Mouse (Mus musculus) CH12.LX (cell line): ENCODE results near the gene Maml2. TPM values are rescaled to one million over a fixed set of nuclear protein-coding genes. Genes with fewer than 3 reads are reported as not detected.

Source experiments
- DNase-seq: peaks from one replicate; pipeline ENCODE4 v3.0.0-alpha.2; 2013; ENCODE audit errors: extremely low read depth
- H3K27ac ChIP-seq: 2 replicates; pipeline ENCODE4 v1.5.1; 2012; ENCODE audit warnings: low read depth, mild to moderate bottlenecking, control low read depth, moderate library complexity; ENCODE audit not compliant: insufficient read depth
- H3K27me3 ChIP-seq: replicated peaks from 2 replicates; pipeline ENCODE3; 2012; ENCODE audit warnings: inconsistent platforms
- H3K36me3 ChIP-seq, 2 experiments: replicated peaks in 1 of 2; 2 replicates each; pipeline versions ENCODE3 to v1.6.1; 2012; ENCODE audit warnings: inconsistent platforms in 1 of 2, low read length in 1 of 2, mild to moderate bottlenecking in 1 of 2, mixed read lengths in 1 of 2, moderate library complexity in 1 of 2; ENCODE audit not compliant: control insufficient read depth in 1 of 2, insufficient read depth in 1 of 2
- H3K4me1 ChIP-seq, 2 experiments: 2 replicates each; pipeline ENCODE4 v1.6.1; 2012; ENCODE audit warnings: inconsistent platforms in 1 of 2, moderate library complexity in 1 of 2; ENCODE audit not compliant: insufficient read depth in 2 of 2, control insufficient read depth in 1 of 2
- H3K4me2 ChIP-seq: 2 replicates; pipeline ENCODE4 v1.6.1; 2012; ENCODE audit warnings: low read depth, mild to moderate bottlenecking, control low read depth; ENCODE audit not compliant: poor library complexity, insufficient read depth, severe bottlenecking
- H3K4me3 ChIP-seq, 3 experiments: fragments of 150-350 bp in 1 of 3; sonication (generic) in 1 of 3; replicated peaks in 1 of 3; 2 replicates each; pipeline versions ENCODE3 to v1.5.1; 2011 to 2012; ENCODE audit warnings: low read depth in 2 of 3, low read length in 2 of 3, mild to moderate bottlenecking in 2 of 3, moderate library complexity in 2 of 3, control low read depth in 1 of 3, improper control_type of control experiment in 1 of 3, inconsistent platforms in 1 of 3, mixed read lengths in 1 of 3; ENCODE audit not compliant: poor library complexity in 1 of 3
- H3K79me2 ChIP-seq: replicated peaks from 2 replicates; pipeline ENCODE4 v1.6.1; 2012; ENCODE audit warnings: mild to moderate bottlenecking, moderate library complexity; ENCODE audit not compliant: control insufficient read depth, poor library complexity, insufficient read depth, severe bottlenecking; ENCODE audit errors: extremely low read depth
- H3K9ac ChIP-seq: 2 replicates; pipeline ENCODE4 v1.6.1; 2012; ENCODE audit warnings: low read depth, mild to moderate bottlenecking, control low read depth, moderate library complexity; ENCODE audit not compliant: insufficient read depth
- H3K9me3 ChIP-seq: replicated peaks from 2 replicates; pipeline ENCODE3; 2012; ENCODE audit warnings: low read length, inconsistent platforms, mixed read lengths
- BHLHE40 ChIP-seq: IDR thresholded peaks from 2 replicates; pipeline ENCODE4 v1.6.1; 2011; ENCODE audit warnings: mild to moderate bottlenecking, low read depth, low read length, improper control_type of control experiment
- CHD2 ChIP-seq: IDR thresholded peaks from 2 replicates; pipeline ENCODE4 v1.6.1; 2011; ENCODE audit warnings: low read length, improper control_type of control experiment
- CTCF ChIP-seq, 2 experiments: IDR thresholded peaks in 1 of 2; conservative IDR thresholded peaks in 1 of 2; 2 replicates each; pipeline ENCODE4 v1.5.1; 2011 to 2012; ENCODE audit warnings: low read depth in 2 of 2, low read length in 2 of 2, improper control_type of control experiment in 1 of 2, inconsistent platforms in 1 of 2, mild to moderate bottlenecking in 1 of 2, moderate library complexity in 1 of 2
- E2F4 ChIP-seq: IDR thresholded peaks from 2 replicates; pipeline ENCODE4 v1.6.1; 2011; ENCODE audit warnings: low read depth, low read length, improper control_type of control experiment; ENCODE audit not compliant: insufficient replicate concordance
- ELF1 ChIP-seq: IDR thresholded peaks from 2 replicates; pipeline ENCODE4 v1.6.1; 2014; ENCODE audit warnings: low read depth, mild to moderate bottlenecking, inconsistent platforms, low read length, improper control_type of control experiment
- EP300 ChIP-seq: IDR thresholded peaks from 2 replicates; pipeline ENCODE4 v1.6.1; 2011; ENCODE audit warnings: low read length, improper control_type of control experiment
- IRF4 ChIP-seq: IDR thresholded peaks from 2 replicates; pipeline ENCODE4 v1.6.1; 2014; ENCODE audit warnings: low read depth, mild to moderate bottlenecking, inconsistent platforms, low read length, improper control_type of control experiment
- JUN ChIP-seq: IDR thresholded peaks from 2 replicates; pipeline ENCODE4 v1.6.1; 2011; ENCODE audit warnings: low read depth, mild to moderate bottlenecking, low read length, improper control_type of control experiment, moderate library complexity; ENCODE audit not compliant: insufficient read depth
- JUND ChIP-seq: conservative IDR thresholded peaks from 2 replicates; pipeline ENCODE4 v1.6.1; 2011; ENCODE audit warnings: low read depth, low read length, improper control_type of control experiment
- KAT2A ChIP-seq: IDR thresholded peaks from 2 replicates; pipeline ENCODE4 v1.6.1; 2012; ENCODE audit warnings: low read length, improper control_type of control experiment, inconsistent platforms; ENCODE audit not compliant: insufficient replicate concordance
- MAFK ChIP-seq: IDR thresholded peaks from 2 replicates; pipeline ENCODE4 v1.6.1; 2011; ENCODE audit warnings: low read length, improper control_type of control experiment; ENCODE audit not compliant: insufficient replicate concordance
- MAX ChIP-seq: IDR thresholded peaks from 2 replicates; pipeline ENCODE4 v1.6.1; 2011; ENCODE audit warnings: low read length, improper control_type of control experiment
- MAZ ChIP-seq: IDR thresholded peaks from 2 replicates; pipeline ENCODE4 v1.6.1; 2012; ENCODE audit warnings: low read depth, mild to moderate bottlenecking, inconsistent platforms, low read length, improper control_type of control experiment, moderate library complexity
- MEF2A ChIP-seq: IDR thresholded peaks from 2 replicates; pipeline ENCODE4 v1.6.1; 2014; ENCODE audit warnings: low read depth, mild to moderate bottlenecking, inconsistent platforms, low read length, improper control_type of control experiment, borderline replicate concordance
- MXI1 ChIP-seq: IDR thresholded peaks from 2 replicates; pipeline ENCODE4 v1.6.1; 2011; ENCODE audit warnings: mild to moderate bottlenecking, low read depth, low read length, improper control_type of control experiment
- MYC ChIP-seq: IDR thresholded peaks from 2 replicates; pipeline ENCODE4 v1.6.1; 2011; ENCODE audit warnings: low read depth, mild to moderate bottlenecking, improper control_type of control experiment, low read length
- NRF1 ChIP-seq: IDR thresholded peaks from 2 replicates; pipeline ENCODE4 v1.6.1; 2014; ENCODE audit warnings: low read depth, mild to moderate bottlenecking, inconsistent platforms, low read length, improper control_type of control experiment, moderate library complexity
- POLR2A ChIP-seq: IDR thresholded peaks from 2 replicates; pipeline ENCODE4 v1.6.1; 2011; ENCODE audit warnings: low read depth, mild to moderate bottlenecking, improper control_type of control experiment, low read length
- POLR2AphosphoS2 ChIP-seq: IDR thresholded peaks from 2 replicates; pipeline ENCODE4 v1.6.1; 2011; ENCODE audit warnings: low read depth, low read length, improper control_type of control experiment
- RAD21 ChIP-seq: IDR thresholded peaks from 2 replicates; pipeline ENCODE4 v1.6.1; 2011; ENCODE audit warnings: low read depth, mild to moderate bottlenecking, low read length, improper control_type of control experiment, moderate library complexity
- RCOR1 ChIP-seq: conservative IDR thresholded peaks from 2 replicates; pipeline ENCODE4 v1.6.1; 2012; ENCODE audit warnings: low read depth, mild to moderate bottlenecking, inconsistent platforms, low read length, improper control_type of control experiment
- SMC3 ChIP-seq: IDR thresholded peaks from 2 replicates; pipeline ENCODE4 v1.6.1; 2011; ENCODE audit warnings: low read depth, low read length, improper control_type of control experiment
- TBP ChIP-seq: conservative IDR thresholded peaks from 2 replicates; pipeline ENCODE4 v1.6.1; 2011; ENCODE audit warnings: low read depth, low read length, improper control_type of control experiment
- TCF12 ChIP-seq: IDR thresholded peaks from 2 replicates; pipeline ENCODE4 v1.6.1; 2014; ENCODE audit warnings: low read depth, mild to moderate bottlenecking, inconsistent platforms, low read length, improper control_type of control experiment
- USF1 ChIP-seq: IDR thresholded peaks from 2 replicates; pipeline ENCODE4 v1.6.1; 2014; ENCODE audit warnings: low read depth, mild to moderate bottlenecking, inconsistent platforms, low read length, improper control_type of control experiment
- ZKSCAN1 ChIP-seq: IDR thresholded peaks from 2 replicates; pipeline ENCODE4 v1.6.1; 2012; ENCODE audit warnings: low read depth, inconsistent platforms, low read length, improper control_type of control experiment, borderline replicate concordance
- ZMIZ1 ChIP-seq: IDR thresholded peaks from 2 replicates; pipeline ENCODE4 v1.6.1; 2012; ENCODE audit warnings: low read depth, mild to moderate bottlenecking, inconsistent platforms, low read length, improper control_type of control experiment
- ZNF384 ChIP-seq: IDR thresholded peaks from 2 replicates; pipeline ENCODE4 v1.6.1; 2012; ENCODE audit warnings: low read depth, low read length, improper control_type of control experiment, inconsistent platforms
- dilution Hi-C: fragments of 300-500 bp; cut with MboI; formaldehyde crosslinking; loops from 2 replicates; pipeline ENCODE4 v1.14.3; 2020; ENCODE audit warnings: low sequenced_read_pairs; ENCODE audit not compliant: extremely low pct_unique_long_range_greater_than_20kb, extremely low pct_ligation_motif_present
- in situ Hi-C: fragments of 300-500 bp; cut with MboI; formaldehyde crosslinking; loops from 3 replicates; pipeline ENCODE4 v1.14.3; 2019; ENCODE audit warnings: low sequenced_read_pairs, low pct_ligation_motif_present, low pct_unique_long_range_greater_than_20kb, mixed read lengths
- polyA plus RNA-seq: library from polyadenylated mRNA; unstranded; fragments of >175 nt; gene quantifications from 2 replicates; pipeline ENCODE4 v1.2.1, GENCODE M21; 2012; ENCODE audit warnings: low read depth; ENCODE audit not compliant: insufficient read length
- total RNA-seq, 2 experiments: library from RNA; depleted of rRNA; stranded (reverse); fragments of 300-350 nt in 1 of 2; fragments of >200 nt in 1 of 2; gene quantifications; 2 replicates each; pipeline ENCODE4 v1.2.3; 2012 to 2014

The Maml2 gene
- total and polyA plus RNA-seq, 3 experiments: 5.9 to 9.1 (median 5.9) TPM

GRCm38 (mm10) chr9:13588786-13589185, 291.0 kb downstream of the Maml2 start:
- in situ Hi-C loops (no loop called here), dilution Hi-C loops (no loop called here)
- TF ChIP-seq BHLHE40: no peak
- no peak for TF ChIP-seq ZNF384
- no peak for TF ChIP-seq MYC
- no peak for TF ChIP-seq JUND
- no peak for TF ChIP-seq MAX
- peak; percentile 52 for TF ChIP-seq SMC3
- TF ChIP-seq USF1: no peak
- no peak for TF ChIP-seq NRF1
- TF ChIP-seq KAT2A: no peak
- TF ChIP-seq MEF2A: no peak
- no peak for TF ChIP-seq MXI1
- TF ChIP-seq TBP: no peak
- TF ChIP-seq JUN: no peak
- peak in 1 of 2 experiments; percentile 51; a peak in 2 of 4 replicates for TF ChIP-seq CTCF (conservative IDR thresholded peaks at IDR 0.05 in 1 of 2, IDR thresholded peaks at IDR 0.05 in 1 of 2; ENCODE audit: low read depth in 2 of 2, low read length in 2 of 2)
- no peak for TF ChIP-seq ELF1
- peak; percentile 53 for TF ChIP-seq RAD21
- TF ChIP-seq POLR2AphosphoS2: no peak
- no peak for TF ChIP-seq IRF4
- TF ChIP-seq ZKSCAN1: no peak
- TF ChIP-seq ZMIZ1: no peak
- no peak for TF ChIP-seq MAFK

GRCm38 (mm10) chr9:13592701-13593100, 294.9 kb downstream of the Maml2 start:
- Histone ChIP-seq H3K36me3 (peaks cover 0 to 6% of the 10 kb centered on the region in 2 experiments), H3K27ac (no peak overlapping the region), H3K4me3 (no peak overlapping the region), H3K27me3 (no peaks in the 10 kb centered on the region), H3K4me1 (peaks cover 0 to 25% of the 10 kb centered on the region in 2 experiments; a peak in 2 of 4 replicates), H3K9ac (no peak overlapping the region), H3K4me2 (no peak overlapping the region)
- dilution Hi-C loops: no loop called here
- in situ Hi-C loops: loop anchor here (5.0 kb wide), 1 partner anchor 35 kb away; no protein-coding TSS in a partner anchor
- TF ChIP-seq MAZ: no peak
- no peak for TF ChIP-seq CHD2
- no peak for TF ChIP-seq POLR2A
- TF ChIP-seq MXI1: no peak
- TF ChIP-seq ZKSCAN1: no peak
- no peak for TF ChIP-seq RCOR1
- no peak for TF ChIP-seq IRF4
- TF ChIP-seq POLR2AphosphoS2: no peak
- no peak for TF ChIP-seq MEF2A
- TF ChIP-seq MYC: no peak
- no peak for TF ChIP-seq MAX
- no peak for TF ChIP-seq JUN
- TF ChIP-seq CTCF (conservative IDR thresholded peaks at IDR 0.05 in 1 of 2, IDR thresholded peaks at IDR 0.05 in 1 of 2; ENCODE audit: low read depth in 2 of 2, low read length in 2 of 2): no peak
- no peak for TF ChIP-seq TCF12
- TF ChIP-seq NRF1: no peak
- no peak for TF ChIP-seq EP300
- no peak for TF ChIP-seq E2F4
- TF ChIP-seq ZMIZ1: no peak
- TF ChIP-seq, all 38 proteins: peak for 0
- H3K79me2 ChIP-seq: no peaks in the 10 kb centered on the region
- H3K9me3 ChIP-seq: no peaks in the 10 kb centered on the region
- no peak for DNase-seq

More at GRCm38 (mm10) chr9:13588786-13589185, 291.0 kb downstream of the Maml2 start:
- H3K4me3 ChIP-seq: no peak overlapping the region
- H3K4me2 ChIP-seq: no peak overlapping the region
- H3K27ac ChIP-seq: no peak overlapping the region
- DNase-seq: no peak
- H3K79me2 ChIP-seq: no peaks in the 10 kb centered on the region; the same call in 1 of the 2 replicates
- no peaks in the 10 kb centered on the region for H3K36me3 ChIP-seq
- H3K9ac ChIP-seq: no peak overlapping the region
- peaks cover 22 to 52% of the 10 kb centered on the region in 2 experiments for H3K4me1 ChIP-seq
- no peaks in the 10 kb centered on the region for H3K9me3 ChIP-seq
- H3K27me3 ChIP-seq: no peaks in the 10 kb centered on the region
